Mouse (Mus musculus) gastrocnemius, postnatal 25 days (tissue): Measurements from ENCODE around the gene Sema4g. TPM values are rescaled to one million over a fixed set of nuclear protein-coding genes. Genes with fewer than 3 reads are reported as not detected.
"Not testable (repeated sequence)": the region's sequence is repeated elsewhere in the genome, so short reads cannot be mapped to it uniquely, and the experiment has no call there.

Experiments used
- DNase-seq: peaks from one replicate; pipeline ENCODE4 v3.0.0; 2022
- total RNA-seq, 2 experiments: library from RNA; stranded (reverse); gene quantifications; 1 replicate in 1 of 2; 2 replicates in 1 of 2; pipeline ENCODE4 v1.2.3; 2021

The Sema4g gene
- total RNA-seq, 2 experiments from 2014 or later = 0.19 to 0.33 TPM

DNA sequence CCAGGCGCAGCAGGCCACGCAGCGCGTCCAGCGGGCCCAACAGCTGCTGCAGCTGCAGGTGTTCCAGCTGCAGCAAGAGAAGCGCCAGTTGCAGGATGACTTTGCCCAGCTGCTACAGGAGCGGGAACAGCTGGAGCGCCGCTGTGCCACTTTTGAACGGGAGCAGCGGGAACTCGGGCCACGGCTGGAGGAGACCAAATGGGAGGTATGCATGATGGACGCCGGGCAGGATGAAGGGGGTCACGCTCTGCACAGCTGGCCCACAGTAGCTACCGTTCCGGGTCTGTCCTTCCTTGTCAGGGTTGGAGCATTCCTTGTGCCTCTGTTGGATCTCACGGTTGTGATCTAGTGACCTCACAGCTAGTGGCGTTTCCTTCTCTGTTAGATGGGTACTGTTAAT, 35.9 kb downstream of the Sema4g start:
- DNase-seq = no peak

DNA sequence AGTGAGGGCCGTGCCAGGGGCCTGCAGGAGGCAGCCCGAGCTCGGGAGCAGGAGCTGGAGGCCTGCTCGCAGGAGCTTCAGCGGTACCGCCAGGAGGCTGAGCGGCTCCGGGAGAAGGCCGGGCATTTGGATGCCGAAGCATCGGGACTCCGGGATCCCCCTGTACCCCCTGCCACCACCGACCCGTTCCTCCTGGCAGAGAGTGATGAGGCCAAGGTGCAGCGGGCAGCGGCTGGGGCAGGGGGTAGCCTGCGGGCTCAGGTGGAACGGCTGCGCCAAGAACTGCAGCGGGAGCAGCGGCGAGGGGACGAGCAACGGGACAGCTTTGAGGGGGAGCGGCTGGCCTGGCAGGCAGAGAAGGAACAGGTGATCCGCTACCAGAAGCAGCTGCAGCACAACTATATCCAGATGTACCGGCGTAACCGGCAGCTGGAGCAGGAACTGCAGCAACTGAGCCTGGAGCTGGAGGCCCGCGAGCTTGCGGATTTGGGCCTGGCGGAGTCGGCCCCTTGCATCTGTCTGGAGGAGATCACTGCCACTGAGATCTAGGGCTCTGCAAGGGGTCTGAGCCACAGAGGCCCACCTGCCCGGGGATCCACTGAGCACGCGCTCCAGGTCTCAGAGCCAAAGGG, 37.2 kb downstream of the Sema4g start:
- DNase-seq = no peak

DNA sequence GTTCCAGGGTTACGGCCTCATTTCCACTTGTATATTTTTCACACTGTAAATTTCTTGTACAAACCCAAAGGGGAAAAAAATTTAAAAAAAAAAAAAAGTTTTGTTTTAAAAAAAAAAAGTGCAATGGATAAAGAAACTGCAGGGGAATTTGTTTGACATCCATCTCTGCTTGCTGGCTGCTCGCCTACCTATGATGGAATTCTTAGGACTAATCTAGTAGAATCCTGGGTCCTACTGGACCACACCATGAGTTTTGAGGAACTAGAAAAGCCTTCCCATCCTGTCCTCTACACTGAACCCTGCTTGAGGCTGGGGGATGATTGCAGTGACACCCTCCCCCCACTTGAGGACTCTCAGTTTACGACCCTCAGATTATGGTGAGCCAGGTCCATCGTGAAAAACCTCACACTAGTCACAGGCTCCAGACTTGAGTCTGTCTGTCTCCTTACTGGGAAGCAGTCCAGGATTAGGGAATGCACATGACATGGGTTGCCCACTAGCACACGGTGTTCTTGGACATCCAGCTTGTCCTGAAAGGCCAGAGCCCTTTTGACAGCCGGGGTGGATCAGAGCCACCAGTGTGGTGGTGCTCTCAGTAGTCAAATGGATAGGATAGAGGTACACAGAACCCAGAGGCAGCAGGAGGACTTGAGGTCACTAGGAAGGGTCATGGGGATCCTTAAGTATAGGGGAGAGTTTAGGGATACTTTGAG, 38.2 kb downstream of the Sema4g start:
- DNase-seq = peak; percentile 69

DNA sequence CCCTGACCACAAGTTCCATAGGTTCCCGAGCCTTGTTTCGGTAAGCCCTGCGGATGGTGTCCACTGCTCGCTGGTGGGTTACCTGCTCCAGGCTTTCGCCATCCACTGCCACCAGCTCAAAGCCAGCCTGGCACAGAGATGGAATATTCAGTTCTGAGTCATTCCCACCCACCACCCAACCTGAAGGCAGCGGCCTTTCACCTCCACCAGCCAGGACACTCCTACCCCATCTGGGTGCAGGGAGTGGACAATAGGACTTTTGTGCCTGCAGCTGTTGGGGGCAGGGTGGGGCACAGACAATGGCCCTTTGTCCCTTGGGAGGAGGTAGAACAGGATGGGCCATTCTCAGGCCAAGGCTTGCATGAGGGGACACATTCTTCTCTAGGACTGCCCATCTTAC, 38.9 kb downstream of the Sema4g start:
- no peak for DNase-seq

DNA sequence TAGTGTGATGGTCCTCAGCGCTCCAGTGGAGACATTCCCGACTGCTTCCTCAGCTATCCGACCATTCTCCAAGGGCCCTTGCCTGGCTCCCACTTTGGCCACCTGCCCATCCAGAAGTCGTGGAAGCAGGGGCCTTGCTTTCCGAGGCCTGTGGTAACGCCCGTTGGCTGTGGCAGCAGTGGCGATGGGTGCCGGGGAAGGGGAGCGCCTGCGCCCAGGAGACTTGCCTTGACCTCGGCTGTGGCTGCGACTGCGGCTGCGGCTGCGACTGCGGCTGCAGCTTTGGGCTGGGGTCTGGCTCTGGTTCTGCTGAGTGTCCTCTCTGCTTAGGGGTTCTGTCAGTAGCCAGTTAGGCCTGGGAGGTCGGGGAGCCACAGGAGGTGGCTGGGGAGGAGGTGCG, 39.8 kb downstream of the Sema4g start:
- DNase-seq = no peak

DNA sequence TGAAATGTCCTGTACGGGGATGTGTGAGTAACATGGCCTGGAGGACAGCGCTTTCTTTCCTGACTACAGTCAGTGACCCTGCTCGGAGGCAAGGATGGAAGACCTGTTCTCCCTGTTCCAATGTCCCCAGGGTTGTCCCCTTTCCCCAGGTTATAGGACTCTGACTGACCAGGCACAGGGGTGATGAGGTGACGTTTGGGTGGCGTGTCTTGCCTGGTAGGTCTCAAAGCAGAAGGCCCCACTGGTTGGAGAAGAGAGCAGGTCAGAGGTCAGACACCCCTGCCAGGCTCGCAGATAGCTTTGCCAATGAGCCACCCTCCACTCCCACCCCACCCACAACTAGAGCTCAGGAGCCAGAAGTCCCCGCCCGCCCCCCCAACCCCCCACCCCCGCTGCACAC, 40.7 kb downstream of the Sema4g start:
- DNase-seq = no peak

DNA sequence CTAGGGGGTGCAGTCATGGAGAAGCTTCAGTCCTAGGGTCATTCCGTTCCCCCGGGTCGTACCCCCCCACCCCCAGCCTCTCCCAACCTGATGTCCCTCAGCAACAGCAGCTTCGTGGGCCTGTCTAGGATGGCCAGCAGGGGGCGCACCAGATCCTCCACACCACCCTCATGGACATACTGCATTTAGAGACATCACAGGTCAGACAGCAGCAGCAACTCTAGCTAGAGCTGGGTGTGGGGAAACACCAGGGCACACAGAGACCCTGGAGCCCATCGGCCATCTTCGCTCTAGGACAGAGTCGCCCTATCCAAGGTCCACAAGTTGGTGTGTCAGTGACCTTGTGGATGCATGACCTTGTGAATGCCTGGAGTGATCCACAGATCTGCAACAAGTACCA, 41.2 kb downstream of the Sema4g start:
- peak; percentile 58 for DNase-seq

DNA sequence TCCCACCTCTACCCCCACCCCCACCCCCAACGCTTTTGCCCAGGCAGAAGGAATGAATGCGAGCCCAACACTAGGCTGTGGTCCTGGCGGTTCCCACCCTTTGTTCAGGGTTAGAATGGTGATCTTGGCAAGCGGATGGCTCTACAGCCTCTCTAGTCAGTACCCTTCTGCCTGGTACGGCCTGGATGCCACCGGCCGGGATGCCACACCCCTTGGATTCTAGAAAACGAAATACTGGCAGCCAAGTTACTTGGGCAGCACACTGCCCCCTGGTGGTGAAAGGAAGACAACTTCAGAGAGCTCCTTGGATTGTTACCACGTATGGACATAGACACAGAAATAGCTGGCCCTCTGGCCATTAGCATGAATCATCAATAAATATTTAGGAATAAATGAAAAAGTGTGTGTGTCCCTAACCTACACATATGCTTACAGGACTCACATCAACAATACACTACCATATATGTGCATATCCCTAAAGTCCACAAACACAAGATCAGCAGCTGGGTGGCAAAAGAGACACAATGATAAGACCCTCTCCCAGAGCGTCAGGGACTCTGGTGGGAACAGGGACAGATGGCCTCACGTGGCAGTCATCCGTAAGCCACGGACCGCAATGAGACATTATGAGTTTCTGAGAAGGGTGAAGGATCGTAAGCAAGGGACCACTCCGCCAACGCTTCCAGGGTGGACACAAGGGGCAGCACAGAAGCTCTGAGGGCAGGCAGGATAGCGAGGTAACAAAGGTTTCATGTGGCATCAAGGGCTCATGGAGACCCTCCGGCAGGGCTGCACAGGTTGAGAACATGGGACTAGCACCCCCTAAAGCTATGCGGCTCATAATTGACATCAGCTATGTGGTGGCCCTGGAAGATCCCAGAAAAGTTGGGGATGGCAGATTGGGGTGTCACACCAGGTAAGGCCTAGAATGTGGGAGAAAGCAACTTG, 42.1 kb downstream of the Sema4g start:
- DNase-seq = peak; percentile 69

DNA sequence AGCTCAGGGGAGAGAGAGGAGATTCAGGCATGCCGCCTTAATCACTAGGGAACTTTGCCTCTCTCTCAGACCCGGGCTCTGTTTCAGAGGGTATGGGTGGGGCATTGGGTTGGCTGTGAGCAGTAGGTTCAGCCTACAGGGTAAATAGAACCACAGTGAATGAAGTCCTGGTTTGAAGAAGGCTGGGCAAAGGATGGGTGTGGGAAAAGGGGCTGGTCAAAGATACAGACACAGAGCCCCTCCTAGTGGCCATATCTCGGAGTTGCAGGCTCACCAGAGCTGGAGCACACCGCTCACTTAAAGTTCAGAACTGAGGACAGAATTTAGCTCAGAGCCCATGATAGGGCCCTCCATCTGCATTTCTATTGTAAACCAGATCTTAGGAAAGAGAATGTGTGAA, 42.9 kb downstream of the Sema4g start:
- peak; percentile 70 for DNase-seq

DNA sequence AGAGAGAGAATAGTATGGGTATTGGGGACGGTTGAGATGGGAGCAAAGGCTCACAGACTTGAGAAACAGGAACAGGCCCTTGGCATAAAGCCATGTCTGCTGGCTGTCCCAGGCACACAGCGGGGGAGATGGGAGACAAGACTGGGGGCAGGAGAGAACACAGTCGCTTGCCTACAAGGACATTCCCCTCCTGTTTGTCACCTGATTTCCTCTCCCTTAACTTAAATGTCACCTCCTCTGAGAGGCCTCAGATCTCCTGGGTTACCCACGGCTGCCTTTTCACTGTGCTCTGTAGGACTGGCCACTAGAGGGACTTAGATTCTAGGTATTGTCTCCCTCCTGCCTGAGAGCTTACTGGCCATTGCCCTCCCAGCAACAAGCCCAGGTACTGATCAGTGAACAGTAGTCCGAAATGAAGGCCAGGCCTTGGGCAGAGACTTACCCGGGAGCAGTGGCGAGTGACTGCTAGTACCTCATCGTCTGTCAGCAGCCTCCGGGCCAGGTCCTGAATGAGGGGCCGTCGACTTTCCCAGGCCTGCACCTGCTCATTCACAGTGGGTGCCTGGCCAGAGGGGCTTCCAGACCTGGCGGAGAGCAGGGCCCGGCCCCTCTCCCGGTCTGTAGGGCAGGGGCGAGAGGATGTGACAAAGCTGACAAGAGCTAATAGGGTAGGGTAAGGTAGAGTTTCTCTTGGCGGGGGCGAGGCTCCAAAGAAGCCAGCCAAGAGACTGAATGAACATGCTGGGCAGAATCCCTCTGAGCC, 43.9 kb downstream of the Sema4g start:
- no peak for DNase-seq

DNA sequence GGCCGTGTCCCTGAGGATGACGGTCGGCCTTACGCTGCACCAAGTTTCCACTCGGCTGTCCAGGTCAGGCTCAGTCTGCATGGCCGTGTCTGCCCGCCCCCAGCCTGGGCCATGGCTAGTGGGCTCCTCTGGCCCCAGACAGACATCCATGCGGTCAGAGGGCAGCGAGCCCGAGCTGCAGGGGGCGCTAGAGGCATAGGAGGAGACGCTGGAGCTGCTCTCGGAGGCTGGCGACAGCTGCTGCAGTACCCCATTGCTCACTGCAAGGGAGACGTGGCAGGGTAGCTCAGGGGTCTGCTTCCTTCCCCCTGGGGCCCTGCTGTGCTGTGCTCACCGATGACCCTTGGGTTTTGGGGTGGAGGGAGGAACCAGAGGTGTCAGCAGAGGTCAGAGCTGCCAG, 48.0 kb downstream of the Sema4g start:
- DNase-seq = peak; percentile 66

DNA sequence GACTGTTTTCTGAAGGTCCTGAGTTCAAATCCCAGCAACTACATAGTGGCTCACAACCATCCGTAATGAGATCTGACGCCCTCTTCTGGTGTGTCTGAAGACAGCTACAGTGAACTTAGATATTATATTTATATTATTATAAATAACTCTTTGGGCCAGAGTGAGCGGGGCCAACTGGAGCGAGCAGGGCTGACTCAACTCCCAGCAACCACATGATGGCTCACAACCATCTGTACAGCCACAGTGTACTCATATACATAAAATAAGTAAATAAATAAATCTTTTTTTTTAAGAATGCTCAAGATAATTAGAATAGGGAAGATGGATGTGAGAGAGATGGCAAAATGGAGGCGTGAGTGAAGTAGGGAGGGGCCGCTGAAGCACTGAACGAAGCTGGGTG, 49.3 kb downstream of the Sema4g start:
- not testable (repeated sequence) for DNase-seq

DNA sequence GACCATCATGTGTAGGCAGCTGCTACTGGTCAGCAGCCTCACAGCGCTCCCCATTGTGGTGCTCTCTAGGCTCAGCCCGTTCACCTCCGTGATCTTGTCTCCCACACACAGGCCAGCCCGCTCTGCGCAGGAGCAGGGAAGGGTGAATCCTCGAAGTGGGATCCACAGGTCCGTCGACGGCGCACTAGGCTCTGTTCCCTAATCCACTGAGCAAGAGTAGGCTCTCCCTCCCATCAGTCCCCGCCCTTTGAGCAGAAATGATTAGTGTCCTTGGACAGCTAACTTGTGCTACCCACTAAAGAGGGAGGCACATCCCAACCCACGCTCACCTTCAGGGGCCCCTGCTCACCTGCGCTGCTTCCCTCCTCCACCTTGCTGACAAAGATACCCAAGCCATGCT, 51.3 kb downstream of the Sema4g start:
- no peak for DNase-seq

DNA sequence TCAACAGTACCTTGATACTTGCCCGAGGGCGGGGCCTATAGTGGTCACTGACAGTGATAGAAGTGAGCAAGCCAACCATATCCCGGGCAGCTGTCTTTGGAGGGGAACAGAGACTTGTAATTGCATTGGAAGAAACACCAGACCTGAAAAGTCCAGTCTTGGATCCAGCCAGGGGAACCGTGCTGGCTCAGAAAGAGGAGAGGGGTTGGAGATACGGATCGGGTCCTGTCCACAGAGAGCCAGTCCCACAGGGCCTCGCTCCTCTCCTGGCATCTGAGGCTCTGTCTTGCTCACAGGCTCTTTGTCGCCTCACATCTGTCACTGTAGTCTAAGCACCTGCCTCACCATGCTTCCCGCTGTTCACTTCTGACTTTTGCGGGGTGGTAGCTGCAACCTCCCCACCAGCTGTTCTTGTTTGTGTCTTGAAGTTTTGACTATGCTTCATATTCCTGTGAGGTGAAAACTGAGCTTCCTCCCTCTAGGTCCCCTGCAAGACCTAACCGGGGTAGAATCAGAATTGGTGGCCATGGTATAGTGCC, 55.6 kb downstream of the Sema4g start:
- no peak for DNase-seq

DNA sequence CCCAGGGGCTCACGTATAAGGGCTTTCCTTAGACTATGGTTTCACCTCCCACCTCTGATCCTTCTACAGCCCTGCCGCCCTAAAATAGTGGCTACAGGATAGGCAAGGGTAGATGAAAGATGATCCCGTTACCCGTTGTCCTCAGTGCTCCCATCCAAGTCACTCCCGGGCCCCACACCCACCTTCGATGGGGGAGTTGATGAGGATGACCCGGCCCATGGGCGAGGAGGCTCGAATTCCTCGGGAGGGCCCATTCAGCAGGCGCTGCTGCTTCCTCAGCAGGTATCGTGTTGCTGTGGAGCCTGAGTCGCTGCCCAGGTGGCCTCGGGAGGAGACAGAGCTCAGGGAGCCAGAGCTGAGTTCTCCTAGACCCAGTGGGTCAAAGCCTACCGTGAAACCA, 56.3 kb downstream of the Sema4g start:
- DNase-seq = peak; percentile 80

DNA sequence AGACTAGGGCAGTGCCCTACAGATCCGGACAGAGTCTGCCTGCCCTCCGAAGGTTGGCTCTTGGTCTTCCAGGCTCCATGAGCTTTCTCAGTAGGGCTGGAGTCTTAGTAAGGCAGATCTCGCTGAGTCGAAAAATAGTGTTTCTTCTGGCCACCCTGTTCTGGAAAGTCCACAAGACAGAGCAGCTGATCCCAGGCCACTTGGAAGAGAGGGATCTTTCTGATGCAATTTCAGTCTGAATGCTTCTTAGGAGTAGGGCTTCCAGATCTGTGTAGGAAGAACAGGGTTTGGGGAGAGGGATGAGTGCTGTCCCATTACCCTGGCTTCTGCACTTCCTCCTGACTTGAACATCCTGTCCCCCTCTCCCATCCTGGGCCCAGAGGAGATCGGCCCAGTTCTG, 56.8 kb downstream of the Sema4g start, which contains the start of gene Pdzd7:
Pdzd7 (minus strand) TSS at position 67 of the 400 bp plus-strand sequence.
- DNase-seq = no peak

DNA sequence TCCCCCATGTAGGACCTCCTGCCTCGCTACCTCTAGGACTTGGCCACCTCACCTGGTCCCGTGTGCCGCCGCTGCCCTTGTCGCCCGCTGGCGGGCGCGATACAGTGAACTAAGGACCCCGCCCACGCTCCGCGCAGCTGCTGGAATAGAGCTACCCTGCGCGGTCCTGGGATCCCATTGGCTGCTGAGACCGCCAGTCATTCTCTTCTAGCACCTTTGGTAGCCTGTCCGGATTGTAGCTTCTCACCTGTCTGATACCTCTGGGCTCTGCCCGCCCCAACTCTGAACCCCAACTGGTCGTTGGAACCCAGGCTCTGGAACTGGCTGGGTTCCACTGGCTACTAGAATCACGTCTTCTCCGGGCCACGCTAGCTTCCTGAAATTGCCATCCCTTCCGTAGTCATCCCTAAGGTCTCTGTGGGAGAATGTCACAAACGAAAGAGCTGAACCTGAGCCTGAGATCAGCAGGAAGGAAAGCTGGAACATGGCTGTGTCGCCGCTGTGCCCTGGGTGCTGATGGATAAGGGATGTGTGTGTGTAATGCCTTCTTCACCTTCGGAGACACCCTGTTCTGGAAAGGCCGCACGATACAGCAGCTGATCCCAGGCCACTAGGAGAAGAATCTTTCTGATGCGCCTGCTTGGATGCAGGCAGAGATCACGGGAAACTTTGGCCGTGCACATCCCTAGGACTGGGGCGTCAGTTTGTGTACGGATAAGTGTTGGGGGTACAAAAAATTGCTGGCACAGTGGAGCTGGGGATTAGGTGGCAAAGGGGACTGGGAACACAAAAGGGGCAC, 57.8 kb downstream of the Sema4g start:
- peak; percentile 85 for DNase-seq

DNA sequence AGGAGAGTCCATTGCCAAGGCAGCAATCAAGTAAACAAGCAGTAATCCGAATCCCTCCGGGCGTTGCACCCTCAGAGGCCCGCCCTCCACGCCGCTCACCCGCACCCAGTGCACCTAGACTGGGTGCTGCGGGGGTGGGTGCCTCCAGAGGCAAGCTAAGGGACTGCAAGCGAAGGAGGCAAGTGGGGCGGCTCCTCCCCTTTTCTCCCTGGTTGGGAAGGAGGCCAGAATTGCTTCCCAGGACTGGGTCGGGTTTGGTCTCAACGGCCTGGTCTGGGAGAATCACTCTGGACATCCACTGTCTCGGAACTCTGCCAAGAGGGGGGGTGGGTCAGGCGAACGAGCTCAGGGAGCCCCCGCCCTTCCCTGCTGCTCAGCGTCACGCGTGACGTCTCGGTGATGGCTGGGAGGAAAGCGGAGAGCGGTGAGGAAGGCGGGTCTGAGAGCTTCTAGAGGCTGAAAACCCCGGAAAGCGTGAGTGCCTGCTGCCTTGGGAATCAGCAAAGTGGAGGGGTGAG, 58.6 kb downstream of the Sema4g start, which contains the start of gene Sfxn3:
Sfxn3 (plus strand) TSS at position 87 of the 518 bp plus-strand sequence.
- DNase-seq = peak; percentile 95

DNA sequence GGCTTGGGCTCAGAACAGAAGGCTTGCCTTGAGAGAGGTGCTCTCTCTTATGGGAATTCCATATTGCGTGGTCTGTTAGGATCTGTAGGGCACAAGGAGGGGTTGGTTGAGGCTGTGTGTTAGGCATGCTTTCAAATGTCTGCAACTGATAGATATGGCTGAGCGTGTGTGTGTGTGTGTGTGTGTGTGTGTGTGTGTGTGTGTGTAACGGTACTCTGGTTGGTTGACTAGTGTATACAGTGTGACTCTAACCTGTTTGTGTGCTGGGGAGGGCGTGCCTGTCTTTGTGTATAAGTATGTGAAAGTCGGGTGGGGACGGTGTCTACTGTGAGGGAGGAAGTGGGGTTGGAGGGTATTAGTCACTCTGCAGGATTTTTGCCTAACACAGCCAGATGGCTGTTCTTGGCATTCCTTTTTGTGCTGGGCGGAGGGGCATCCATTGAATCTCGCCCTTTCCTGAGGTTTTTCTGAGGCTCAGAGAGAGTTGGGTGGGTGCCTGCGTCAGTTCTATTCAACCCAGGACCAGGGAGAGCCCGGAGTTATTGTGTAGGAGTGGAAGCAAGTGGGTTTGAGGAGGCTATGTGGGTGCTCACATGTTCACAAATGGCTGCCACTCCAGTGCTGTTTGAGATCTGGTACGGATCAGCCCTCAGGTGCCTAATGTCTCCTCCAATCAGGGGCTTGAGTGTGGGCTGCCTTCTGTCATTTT, 59.2 kb downstream of the Sema4g start:
- DNase-seq = peak; percentile 70
